Mouse (Mus musculus) cerebellum, adult 18-20 months (tissue): ENCODE measurements around the gene Herc1.

Source experiments
- DNase-seq, 2 experiments: peaks; one replicate each; pipeline ENCODE4 v3.0.0; 2021

Gene Herc1

DNA sequence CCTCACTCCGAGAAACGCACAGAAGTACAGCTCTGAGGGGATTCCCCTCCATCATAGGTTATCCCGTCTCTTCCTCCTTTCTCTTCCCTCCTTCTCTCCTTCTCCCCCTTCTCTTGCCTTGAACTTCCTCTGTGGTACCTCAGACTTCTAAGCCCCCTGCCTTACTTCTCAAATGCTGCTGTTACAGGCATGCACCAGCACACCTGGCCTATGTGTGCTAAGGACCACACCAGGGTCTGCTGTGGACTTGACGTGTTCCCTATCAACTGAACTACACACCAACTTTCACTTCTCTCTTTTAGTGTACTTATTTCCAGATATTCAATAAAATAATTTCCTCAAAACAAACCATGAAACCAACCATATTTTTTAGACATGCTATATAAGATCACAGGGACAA is 192.5 kb downstream of the Herc1 start:
- DNase-seq, result no peak
